Mouse (Mus musculus): Measurements from ENCODE around the gene Maml2. TPM values are rescaled to one million over a fixed set of nuclear protein-coding genes. Genes with fewer than 3 reads are reported as not detected.

The Maml2 gene
- polyA plus RNA-seq, 1 experiment, result 14.1 TPM

DNA sequence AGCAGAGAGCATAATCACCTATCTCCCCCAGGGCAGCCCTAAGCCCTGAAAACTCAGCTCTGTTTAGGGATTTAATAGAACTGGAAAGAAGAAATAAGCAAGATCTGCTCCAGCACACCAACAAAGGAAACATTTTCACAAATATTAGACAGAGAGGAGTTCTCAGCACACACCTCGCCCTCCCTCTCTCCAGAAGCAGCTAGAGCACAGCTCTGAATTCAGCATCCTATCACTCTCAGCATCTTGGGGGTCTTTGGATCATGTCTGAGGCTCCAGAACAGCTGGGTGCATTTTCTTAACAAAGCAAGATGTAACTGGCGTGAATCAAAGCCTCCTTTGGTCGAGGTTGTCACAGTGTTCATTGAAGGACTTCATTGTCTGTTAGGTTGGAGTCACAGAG is 12.5 kb downstream of the Maml2 start:
- DNase-seq (ENCODE audit: low spot score), result no peak

DNA sequence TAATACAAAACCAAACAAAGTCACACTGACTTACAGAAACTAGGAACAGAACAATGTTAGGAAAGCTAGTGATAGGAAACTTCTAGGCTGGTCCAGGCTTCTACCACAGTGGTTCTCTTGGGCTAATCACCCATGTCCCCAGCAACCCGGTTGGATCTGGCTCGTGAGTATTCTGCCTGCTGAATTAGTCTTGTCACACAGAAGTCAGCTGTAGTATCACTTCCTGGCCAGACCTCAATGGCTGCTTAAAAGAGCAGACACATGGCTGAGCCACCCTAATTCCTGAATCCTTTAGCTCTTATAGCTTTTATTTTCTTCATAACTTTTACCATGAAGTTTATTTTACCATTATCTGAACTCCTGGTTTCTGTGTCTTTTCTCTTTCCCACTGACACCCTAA is 13.3 kb downstream of the Maml2 start:
- DNase-seq (ENCODE audit: low spot score), result no peak

DNA sequence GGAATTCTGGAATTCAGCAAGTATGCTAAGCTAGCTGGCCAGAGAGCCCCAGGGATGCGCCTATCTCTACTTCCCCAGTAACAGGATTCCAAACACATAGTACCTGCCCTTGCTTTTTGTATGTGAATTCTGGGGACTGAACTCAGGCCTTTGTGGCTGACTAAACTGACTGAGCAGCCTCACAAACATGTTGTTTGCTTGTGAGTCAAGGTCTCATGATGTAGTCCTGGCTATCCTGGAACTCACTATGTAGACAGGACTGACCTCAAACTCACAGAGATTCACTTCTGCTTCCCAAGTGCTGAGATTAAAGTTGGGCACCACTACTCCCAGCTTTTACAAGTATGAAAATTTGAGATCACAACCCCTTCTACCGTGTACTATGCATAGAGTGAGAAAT is 16.2 kb downstream of the Maml2 start:
- no peak for DNase-seq (ENCODE audit: low spot score)

DNA sequence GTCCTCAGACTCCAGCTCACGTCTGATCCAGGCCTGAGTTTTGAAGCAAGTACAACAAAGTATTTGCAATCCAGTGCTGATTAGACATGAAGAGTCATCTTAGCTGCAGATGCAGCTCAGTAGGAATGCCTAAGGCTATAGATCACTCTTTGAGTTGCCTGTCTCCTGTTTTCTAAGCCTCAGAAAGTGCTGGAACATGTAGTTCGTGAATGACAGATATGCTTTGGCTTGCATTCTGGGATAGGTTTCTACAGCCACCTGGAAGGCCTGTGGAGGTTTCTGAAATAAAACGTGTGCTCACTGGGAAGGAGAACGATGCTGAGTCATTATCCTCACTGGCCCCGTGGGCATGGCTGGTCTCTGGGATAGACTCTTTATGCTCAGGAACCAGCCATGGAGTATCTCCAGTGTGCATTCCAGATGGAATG is 16.8 kb downstream of the Maml2 start:
- no peak for DNase-seq (ENCODE audit: low spot score)

DNA sequence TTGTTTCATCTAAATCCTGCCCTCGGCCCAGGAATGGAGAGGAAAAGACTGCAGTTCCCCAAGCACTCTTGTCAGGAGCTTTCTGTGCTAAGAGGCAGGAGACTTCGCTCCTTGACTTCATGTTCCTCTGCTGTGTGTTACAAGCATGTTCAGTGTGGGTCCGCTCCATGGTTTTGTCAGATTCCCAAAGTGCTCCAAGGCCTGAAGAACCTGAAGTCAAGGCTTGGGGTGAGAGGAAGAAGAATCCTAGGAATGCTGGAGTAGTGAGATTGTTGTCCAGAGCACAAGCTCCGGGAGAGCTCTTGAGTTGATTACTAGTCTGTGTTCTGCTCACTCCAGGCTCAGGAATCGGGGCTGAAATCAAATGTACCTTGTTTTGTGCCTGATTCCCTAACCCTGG is 17.6 kb downstream of the Maml2 start:
- no peak for DNase-seq (ENCODE audit: low spot score)

DNA sequence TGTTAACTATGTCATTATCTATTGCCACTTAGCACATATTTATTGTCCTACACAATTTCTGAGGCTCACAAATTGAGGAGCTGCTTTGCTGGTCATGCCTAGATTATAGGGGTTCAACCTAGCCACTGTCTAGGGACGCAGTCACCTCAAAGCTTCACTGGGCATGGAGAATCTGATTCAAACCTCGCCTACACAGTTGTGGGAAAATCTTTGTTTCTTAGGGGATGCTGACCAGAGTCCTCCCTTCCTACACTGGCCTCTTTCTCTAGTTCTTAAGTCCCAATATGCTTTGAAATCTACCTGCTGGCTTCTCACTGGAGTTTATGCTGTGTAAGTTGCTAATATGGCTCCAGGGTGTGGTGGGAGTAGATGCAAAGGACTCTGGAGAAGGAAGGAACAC is 21.8 kb downstream of the Maml2 start:
- no peak for DNase-seq (ENCODE audit: low spot score)

DNA sequence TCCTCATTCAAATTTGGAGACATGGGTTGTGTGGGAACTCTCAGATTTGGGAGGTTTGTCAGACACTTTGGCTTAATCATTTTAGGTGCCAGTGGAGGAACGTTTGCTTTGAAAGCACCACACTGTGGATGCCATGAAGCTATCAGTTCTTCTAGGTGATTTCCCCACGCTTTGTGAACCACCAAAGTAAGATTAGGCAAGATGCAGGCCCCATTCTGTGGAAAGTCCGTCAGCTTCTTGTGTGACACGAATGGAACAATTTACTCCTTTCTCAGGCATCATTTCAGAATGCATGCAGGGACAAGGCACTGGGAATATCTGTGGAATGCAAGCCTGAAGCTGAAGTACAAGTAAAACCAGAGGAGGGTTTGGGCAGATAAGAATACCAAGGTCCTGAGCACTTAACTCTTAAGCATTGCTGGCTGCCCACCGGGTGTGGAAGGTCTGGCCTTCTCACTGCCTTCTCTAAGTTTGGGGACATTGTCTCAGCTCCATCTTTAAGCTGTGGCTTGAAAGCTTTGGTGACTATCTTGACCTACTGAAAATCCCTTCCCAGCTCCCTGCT is 23.1 kb downstream of the Maml2 start:
- DNase-seq (ENCODE audit: low spot score), result no peak

DNA sequence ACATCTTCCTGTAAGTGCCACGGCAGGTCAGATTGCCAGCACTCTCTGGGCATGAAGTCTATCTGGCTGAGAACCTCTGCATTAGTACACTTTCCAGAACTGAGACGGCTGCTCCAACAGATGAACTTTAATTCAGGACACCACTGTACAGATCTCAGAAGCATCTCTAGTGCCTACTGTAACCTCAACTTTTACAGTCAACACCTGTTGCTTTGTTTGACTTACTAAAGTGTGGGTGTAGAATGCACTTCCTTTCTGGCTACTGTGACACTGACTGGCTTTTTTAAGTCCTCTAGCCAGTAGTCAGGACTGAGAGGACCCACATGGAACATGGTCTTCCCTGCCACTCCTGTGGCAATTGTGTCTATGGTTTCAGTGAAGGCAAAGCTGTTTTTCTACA is 25.3 kb downstream of the Maml2 start:
- no peak for DNase-seq (ENCODE audit: low spot score)

DNA sequence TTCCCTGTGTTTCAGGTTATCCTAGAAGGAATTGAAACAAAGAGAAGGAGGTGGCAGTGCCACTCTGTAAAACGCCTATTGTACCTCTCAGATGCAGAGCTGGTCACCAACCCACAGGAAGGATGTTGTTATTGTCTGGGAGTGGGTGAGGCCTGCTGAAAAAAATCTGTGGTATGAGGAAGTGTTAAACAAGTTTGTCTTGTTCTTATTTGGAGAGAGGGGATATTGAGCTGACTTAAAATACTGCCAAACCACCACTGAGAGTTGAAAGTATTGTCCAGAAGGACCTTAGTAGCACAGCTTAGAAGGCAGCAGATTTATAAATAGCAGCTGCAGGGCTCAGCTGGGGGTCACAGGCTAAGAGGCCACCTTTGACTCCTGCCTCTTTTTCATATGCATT is 25.9 kb downstream of the Maml2 start:
- no peak for DNase-seq (ENCODE audit: low spot score)

DNA sequence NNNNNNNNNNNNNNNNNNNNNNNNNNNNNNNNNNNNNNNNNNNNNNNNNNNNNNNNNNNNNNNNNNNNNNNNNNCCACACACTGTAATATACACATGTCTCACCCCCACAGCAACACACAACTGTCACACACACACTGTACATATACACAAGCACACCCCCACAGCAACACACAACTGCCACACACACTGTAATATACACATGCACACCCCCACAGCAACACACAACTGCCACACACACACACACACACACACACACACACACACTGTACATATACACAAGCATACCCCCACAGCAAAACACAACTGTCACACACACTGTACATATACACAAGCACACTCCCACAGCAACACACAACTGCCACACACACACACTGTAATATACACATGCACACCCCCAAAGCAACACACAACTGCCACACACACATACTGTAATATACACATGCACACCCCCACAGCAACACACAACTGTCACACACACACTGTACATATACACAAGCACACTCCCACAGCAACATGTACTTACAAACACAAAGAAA is 116.5 kb downstream of the Maml2 start:
- DNase-seq (ENCODE audit: low spot score), result no peak

DNA sequence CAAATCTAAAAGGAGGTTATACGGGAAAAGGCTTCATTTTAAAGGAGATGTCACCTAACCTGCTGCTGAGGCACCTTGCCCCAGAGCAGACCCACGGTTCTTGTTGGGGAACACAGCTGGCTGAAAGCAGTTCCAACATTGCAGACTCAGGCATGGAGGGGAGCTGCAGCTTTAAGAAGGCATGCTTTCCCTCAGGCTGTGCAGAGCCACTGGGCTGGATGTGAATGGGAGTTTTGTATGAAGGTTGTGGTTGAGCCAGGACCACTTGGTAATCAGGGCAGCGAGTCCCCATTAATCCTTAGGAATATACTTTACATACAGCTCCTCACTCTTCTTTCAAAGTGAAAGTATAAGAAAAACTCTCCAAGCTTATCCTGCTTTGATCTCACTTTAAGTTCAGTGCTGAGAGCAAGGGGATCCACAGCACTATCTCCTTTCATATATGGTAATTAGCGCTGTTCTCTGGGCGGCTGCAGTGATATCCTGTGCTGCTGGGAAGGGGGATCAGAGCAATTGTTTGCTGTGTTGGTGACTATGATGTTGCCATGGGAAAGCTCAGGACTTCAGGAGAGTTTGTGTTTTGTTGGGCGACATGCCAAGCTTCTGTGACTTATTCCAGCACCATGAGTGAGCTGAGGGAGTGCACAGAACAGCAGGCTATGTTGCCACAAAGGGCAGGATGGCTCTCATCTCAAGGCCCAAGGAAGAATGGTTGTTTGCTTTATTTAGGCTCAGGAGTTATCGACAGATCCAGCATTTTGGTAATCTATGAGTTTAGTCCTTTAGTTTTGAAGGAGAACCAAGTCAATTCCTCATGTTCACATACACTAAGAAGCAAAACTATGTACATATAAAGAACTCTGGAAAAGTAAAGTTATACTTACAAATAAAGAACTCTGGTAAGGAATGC is 127.5 kb downstream of the Maml2 start:
- peak; percentile 32 for DNase-seq (ENCODE audit: low spot score)

DNA sequence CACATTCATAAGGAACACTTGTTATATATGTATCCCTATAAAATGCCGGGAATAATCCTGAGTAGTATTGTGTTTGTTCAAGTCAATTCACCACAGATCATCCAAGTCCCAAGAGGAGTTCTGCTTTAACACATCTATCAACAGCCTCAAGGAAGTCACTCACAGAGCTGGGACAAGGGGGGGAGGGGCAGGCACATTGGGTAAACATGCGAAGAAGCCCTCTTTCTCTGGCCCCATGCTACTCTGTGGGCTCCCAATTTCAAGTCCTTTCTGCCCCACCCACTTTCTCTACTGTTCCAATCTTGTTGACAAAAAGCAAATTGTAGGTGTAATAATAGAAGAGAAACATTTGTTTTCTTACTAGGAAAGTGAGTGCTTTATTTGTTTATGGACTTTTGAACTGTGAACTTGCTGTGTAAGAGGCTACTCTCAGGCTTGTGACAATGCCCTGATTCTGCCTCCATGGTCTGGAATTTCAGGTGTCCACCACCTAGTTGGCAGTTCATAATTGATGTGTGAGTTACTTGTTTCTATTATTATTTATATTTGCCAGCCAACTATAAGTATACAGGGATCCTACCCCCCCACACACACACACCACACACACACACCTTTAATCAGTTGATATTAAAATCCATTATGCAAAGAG is 131.8 kb downstream of the Maml2 start:
- no peak for DNase-seq (ENCODE audit: low spot score)

DNA sequence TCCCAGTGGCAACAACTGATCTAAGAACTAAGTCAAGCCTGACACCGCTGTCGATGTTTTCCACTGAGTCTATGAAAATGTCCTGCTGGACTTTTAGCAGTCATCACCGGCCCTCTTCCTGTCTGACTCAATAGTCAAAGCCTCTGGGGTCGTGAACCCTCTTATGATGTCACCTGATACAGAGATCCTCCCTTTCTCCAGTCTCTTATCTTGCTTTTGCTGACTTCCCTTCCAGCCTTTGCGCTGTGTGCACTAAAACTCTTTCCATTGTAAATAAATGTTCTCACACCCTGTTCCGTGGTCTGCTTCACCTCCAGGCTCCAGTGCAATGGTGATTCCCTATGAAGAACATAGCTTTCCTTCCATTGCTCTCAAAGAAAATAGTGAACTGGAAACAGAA is 132.5 kb downstream of the Maml2 start:
- DNase-seq (ENCODE audit: low spot score), result no peak

DNA sequence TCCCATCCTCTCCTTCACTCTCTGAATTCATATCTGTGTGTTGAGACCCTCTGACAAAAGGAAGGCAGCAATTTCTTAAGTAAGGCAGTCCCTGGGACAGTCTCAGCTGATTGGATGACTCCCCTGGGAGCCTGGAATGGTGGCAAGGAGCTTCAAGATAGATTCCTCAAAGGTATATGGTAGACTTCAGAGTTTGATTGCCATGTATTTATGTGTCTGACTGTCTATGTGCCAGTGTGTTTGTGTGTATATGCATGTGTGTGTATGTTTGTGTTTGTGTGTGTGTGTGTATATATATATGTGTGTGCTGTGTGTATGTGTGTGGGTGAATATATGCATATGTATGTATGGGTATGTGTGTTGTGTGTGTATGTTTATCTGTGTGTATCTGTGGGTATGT is 133.0 kb downstream of the Maml2 start:
- no peak for DNase-seq (ENCODE audit: low spot score)

DNA sequence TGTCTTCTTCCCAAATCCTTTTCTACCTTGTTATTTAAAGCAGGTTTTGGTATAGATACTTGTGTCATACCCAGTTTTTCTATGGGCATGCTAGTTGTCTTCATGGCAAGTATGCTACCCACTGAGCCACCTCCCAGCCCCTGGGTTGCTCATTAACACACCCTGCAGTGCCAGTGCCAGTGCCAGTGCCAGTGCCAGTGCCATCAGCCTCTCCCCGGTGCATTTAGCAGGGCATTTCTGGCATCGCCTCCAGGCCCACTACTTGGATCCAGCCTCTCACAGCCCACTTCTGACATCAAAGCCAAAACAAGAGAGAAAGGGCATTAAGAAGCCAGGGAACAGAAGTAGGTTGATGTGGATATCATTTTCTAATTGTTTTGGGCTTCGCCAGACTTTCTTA is 133.9 kb downstream of the Maml2 start:
- DNase-seq (ENCODE audit: low spot score), result no peak

DNA sequence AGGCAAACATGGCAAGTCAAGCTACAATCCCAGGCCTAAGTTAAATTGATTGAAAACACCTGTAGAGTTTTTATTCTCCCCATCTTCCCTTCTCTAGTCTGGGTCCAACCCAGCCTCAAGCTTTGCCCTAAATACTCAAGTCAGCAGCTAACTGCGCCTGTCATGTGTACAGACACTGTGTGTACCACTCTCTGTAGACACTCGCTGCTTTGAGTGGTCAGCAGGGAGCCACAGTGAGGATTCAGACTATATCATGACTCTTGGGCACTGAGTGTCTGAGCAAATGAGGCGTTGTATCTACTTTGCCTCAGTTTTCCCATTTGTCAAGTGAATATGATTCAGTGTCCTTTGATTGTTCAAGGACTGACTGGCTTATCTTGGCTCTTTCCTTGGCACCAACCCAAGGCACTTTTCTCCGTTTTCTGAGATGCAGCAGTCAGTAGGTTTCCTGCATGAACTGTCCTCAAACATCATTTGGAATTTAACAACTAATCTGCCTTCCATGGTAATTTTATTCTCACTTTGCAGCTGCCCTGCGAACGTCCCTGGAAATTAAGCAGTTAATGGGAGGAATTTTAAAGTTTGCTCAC is 135.8 kb downstream of the Maml2 start:
- no peak for DNase-seq (ENCODE audit: low spot score)

DNA sequence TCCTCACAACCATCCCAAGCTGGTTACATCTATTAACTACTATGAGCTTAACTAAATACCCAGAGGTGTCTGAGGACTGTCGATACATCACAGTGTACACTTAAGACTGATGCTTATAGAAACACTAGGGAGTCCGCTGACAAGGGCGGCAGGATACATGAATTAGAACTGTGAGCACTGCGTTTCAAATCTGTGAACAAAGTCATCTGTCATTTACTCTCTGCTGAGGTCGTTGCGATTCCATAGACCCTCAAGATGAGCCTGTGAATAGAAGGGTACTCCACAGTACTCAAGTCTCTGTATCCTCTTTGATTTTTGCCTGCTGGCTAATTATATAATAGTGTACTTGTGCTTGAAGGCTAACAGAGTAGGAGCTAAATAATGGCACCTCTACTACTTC is 143.2 kb downstream of the Maml2 start:
- no peak for DNase-seq (ENCODE audit: low spot score)

DNA sequence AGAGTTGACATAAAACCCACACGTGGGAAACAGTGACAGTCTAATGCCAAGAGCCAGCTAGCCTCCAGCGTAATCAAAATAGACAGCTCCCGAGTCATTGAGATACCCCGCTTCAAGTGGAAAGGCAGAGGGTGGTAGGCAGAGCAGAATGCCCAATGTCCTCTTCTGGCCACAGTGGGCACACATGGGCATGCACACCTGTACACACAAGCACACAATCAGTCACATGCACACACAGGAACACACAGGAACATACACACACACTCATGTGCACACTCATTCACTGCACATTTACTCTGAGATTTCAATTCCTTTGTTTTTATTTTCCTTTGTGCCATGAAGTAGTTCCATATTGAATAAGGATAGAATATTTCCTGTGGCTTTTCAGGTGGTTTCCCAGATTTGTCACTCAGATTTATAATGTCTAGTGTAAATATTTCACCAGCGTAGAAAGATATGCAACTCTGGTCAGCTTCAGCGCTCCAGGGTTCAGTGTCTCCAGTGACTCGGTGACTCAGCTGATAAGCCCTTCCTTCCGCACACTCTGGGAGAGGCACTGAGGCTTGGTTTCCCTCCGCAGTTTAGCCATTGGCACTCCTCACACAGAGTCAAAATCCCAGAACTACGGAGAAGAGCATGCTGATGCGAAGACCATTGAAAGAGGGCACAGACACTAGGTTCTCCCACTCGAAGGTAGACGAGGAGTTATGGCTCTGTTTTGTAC is 144.4 kb downstream of the Maml2 start:
- no peak for DNase-seq (ENCODE audit: low spot score)

DNA sequence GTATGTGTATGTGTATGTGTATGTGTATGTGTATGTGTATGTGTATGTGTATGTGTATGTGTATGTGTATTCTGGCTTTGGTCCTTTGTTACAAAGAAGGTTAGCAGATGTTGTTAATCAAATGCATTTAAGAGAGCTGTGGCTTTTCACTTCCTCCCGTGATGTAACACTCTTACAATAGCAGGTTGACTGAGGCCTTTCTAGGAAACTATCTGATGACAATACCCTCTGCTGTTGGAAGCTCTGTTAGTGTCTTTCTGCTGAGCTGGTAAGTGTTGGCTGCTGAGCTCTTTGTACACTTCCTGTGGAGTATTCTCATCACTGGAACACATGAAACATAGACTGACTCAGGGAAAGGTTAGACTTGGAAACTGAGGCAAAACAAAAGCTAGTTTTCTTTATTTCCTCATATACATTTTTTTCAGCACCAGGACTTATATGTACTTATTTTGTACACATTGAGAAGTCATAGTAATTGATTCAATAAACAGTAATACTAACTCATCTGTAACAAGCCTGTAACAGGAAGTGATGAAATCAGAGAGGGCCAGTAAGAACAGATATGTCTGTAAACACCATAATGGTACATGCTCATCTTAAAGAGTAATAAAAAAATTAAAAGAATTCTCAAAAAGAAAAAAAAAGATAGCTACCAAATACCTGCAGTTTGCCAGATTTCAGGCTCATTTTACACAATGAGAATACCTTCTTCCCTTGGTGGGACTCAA is 145.9 kb downstream of the Maml2 start:
- DNase-seq (ENCODE audit: low spot score), result no peak

DNA sequence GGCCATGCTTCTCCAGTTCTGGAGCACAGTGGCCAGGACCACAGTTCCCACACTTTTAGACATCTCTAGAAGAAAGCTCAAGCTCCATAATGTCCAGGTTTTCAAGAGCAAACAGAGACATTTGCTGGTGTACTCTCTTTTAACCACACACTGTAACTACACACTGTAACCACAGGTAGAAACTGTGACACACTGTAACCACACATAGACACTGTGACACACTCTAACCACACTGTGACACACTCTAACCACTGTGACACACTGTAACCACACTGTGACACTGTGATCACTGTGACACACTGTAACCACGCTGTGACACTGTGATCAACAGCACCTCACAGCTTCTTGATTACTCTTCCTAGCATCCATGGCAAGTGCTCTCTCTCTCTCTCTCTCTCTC is 148.5 kb downstream of the Maml2 start:
- DNase-seq (ENCODE audit: low spot score), result no peak

DNA sequence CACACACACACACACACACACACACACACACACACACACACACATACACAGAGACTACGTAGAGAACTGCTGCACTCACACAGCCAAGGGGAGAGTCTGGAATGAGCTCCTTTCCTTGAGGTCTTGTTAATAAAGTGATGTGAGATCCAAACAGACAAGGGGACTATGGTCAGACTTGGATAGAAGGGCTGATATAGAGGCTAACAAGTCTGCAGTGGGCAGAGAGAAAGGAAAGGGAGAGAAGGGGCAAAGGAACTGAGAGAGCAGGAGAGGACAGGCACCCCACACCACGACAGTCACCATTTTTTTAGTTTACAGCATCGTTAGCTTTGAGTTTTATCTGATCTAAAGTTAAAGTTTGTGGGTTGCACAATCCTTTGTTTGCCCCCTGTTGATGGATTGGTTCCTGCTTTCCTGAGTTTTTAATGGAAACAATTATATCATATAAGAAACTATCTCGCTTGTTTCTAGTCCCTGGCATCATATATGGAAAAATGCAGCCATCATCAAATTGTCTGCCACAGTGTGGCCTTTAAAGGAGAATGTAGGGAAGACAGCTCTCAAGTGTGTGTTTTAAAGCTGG is 149.0 kb downstream of the Maml2 start, which contains the start of gene Gm17571:
Gene Gm17571 (minus strand): TSS at position 51 of the 583 bp plus-strand sequence.
- DNase-seq (ENCODE audit: low spot score), result no peak
